Mouse (Mus musculus) bone marrow, adult 2 months (tissue): ENCODE measurements around the gene Fbxl15.

Source experiments
- CTCF ChIP-seq: fragments of 200-500 bp; IDR thresholded peaks from 2 replicates; pipeline ENCODE4 v1.5.1; 2011; ENCODE audit warnings: low read length, control low read depth; ENCODE audit not compliant: control insufficient read depth, insufficient read depth
- POLR2A ChIP-seq: fragments of 200-500 bp; IDR thresholded peaks from 2 replicates; pipeline ENCODE4 v1.6.1; 2011; ENCODE audit warnings: low read depth, mild to moderate bottlenecking, control low read depth, low read length, borderline replicate concordance; ENCODE audit not compliant: control insufficient read depth

DNA sequence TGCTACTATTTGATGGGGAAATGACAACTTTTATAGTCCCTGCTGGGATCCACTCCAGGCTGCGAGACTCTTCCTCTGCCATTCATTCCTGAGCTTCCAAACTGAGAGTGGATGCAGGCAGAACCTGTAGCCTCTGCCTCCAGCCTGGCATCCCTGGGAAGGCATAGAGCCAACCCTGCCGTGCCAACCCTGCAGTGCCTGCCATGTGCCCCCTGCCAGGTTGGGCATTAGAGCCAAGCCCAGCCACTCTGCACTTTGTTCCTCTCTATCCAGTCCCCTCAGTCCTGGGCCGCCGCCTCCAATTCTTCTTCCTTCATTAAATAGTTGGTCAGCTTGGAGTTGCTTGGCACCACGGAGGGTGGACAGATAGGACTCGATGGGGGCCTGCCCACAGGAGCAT lies 41.9 kb upstream of the Fbxl15 start:
- no peak for TF ChIP-seq CTCF
- no peak for TF ChIP-seq POLR2A
